Mouse (Mus musculus): ENCODE measurements around the gene Ssh1. TPM values are rescaled to one million over a fixed set of nuclear protein-coding genes. Genes with fewer than 3 reads are reported as not detected.

The Ssh1 gene
- polyA plus RNA-seq, 1 experiment = 3.3 TPM

DNA sequence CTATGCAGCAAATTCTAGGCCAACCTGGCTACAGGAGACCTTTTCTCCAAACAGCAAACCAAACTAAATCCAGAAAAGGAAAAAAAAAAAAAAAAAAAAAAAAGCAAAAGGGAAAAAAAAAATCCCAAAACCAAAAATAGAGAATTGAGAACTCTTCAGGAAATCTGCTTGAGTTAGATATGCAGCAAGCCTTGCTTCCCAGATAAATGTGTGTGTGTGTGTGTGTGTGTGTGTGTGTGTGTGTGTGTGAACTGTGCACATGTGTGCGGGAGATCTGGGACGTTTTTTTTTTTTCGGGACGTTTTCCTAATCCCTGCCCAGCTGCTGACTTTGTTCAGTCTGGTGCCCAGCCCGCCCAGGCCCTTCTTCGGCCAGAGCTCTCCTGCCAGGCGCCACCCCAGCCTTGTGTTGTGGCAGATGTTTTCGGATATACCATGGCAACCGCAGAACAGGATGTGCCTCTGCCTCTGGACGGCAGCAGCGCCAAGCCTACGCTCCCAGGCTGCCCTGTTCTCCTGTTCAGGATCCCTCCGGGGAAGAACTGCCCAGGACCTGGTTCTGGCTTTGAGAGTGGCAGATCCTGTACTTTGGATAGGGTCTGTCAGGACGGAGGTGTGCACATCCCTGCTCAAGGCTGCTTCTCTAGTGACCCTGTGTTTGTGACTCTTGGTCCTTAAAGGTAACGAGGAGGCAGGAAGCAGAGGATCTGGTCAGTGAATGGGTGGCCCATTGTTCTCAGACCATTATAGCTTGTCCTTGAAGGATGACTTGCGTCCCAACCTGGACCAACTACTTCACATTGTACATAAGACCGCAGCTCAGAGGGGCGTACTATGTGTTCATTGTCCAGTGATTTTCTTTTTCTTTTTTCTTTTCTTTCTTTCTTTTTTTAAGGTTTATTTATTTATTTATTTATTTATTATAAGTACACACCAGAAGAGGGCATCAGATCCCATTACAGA lies 62.8 kb downstream of the Ssh1 start:
- Histone ChIP-seq H3K27me3 (ENCODE audit: control insufficient read depth) (peaks cover 5% of the 10 kb centered on the region), H3K9me3 (ENCODE audit: control insufficient read depth, low read length) (peaks cover 6% of the 10 kb centered on the region; the same call in 1 of the 2 replicates), H3K36me3 (ENCODE audit: control insufficient read depth) (no peaks in the 10 kb centered on the region), H3K4me3 (replicated peaks) (no peak overlapping the region), H3K4me1 (ENCODE audit: control insufficient read depth) (peaks cover 19% of the 10 kb centered on the region)
- no peak for TF ChIP-seq TAL1 (IDR thresholded peaks at IDR 0.05; ENCODE audit: low read length)
- TF ChIP-seq GATA1 (IDR thresholded peaks at IDR 0.05; ENCODE audit: low read length) = no peak

DNA sequence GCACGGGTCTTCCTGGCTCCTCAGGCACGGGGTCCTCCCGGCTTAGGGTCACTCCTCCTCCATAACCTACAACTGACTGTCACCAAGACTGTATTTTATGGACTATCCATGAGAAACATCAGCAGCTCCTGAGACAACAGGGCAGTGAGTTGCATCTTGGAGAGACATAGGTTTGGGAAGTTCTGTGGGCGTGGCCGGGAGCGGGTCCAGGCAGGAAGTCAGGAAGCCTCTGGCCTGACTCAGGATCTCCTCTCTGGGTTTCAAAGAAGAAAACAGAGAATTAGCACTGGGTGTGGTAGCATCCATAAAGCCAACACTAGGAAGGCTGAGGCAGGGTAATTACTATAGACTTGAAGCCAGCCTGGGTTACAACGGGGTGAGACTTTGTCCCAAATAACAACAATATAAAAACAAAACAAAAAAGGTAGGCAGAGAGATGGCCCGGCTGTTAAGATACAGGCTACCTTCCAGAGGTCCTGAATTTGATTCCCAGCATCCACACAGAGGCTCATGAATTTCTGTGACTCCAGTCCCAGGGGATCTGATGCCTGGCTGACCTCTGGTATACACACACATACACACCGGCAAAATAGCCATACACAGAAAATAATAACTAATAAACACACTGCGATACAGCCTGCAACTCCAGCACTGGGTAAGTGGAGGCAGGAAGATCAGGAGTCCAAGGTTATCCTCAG lies 63.6 kb downstream of the Ssh1 start:
- peaks cover 6% of the 10 kb centered on the region; the same call in 1 of the 2 replicates for H3K9me3 ChIP-seq (ENCODE audit: control insufficient read depth, low read length)
- TF ChIP-seq GATA1 (IDR thresholded peaks at IDR 0.05; ENCODE audit: low read length) (no peak), TAL1 (IDR thresholded peaks at IDR 0.05; ENCODE audit: low read length) (no peak)
- no peak overlapping the region for H3K4me3 ChIP-seq (replicated peaks)
- no peaks in the 10 kb centered on the region for H3K36me3 ChIP-seq (ENCODE audit: control insufficient read depth)
- peaks cover 5% of the 10 kb centered on the region for H3K27me3 ChIP-seq (ENCODE audit: control insufficient read depth)
- H3K4me1 ChIP-seq (ENCODE audit: control insufficient read depth) = peaks cover 17% of the 10 kb centered on the region

DNA sequence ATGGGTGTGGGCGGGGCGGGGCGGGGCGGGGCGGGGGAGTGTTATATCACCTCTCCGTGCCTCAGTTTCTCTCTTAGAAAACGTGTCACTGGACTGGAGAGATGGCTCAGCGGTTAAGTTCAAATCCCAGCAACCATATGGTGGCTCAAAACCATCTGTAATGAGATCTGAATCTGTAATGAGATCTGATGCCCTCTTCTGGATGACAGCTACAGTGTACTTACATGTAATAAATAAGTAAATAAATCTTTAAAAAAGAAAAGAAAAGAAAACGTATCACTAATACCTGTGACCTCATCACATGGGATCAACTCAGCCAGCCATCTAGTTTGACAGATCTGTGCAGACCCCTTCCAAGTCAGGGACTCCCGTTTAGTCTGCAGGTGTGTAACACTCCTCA lies 64.2 kb downstream of the Ssh1 start:
- Histone ChIP-seq H3K9me3 (ENCODE audit: control insufficient read depth, low read length) (peaks cover 6% of the 10 kb centered on the region; the same call in 1 of the 2 replicates), H3K4me1 (ENCODE audit: control insufficient read depth) (peaks cover 14% of the 10 kb centered on the region), H3K4me3 (replicated peaks) (no peak overlapping the region), H3K27me3 (ENCODE audit: control insufficient read depth) (peaks cover 5% of the 10 kb centered on the region), H3K36me3 (ENCODE audit: control insufficient read depth) (no peaks in the 10 kb centered on the region)
- TF ChIP-seq GATA1 (IDR thresholded peaks at IDR 0.05; ENCODE audit: low read length) = no peak
- TF ChIP-seq TAL1 (IDR thresholded peaks at IDR 0.05; ENCODE audit: low read length) = no peak

DNA sequence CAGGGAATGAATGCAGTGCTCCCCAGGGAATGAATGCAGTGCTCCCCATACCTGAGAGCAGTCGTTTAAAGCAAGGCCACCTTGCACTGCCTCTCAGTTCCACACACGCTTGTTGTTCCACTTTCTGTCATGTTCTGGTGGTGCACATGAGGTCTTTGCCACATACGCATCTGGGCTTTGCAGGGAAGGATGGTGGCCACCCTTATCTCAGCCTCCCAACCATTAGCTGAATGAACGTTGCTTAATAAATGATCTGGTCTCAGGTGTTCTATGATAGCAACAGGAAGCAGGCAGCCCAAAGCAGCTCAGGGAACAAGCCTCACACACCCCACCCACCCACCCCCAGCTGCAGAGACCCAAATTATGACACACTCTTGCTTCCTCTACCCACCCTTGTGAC lies 69.1 kb downstream of the Ssh1 start:
- Histone ChIP-seq H3K4me3 (replicated peaks) (no peak overlapping the region), H3K4me1 (ENCODE audit: control insufficient read depth) (peaks cover 4% of the 10 kb centered on the region), H3K9me3 (ENCODE audit: control insufficient read depth, low read length) (peaks cover 6% of the 10 kb centered on the region; the same call in 1 of the 2 replicates), H3K27me3 (ENCODE audit: control insufficient read depth) (no peaks in the 10 kb centered on the region), H3K36me3 (ENCODE audit: control insufficient read depth) (no peaks in the 10 kb centered on the region)
- no peak for TF ChIP-seq GATA1 (IDR thresholded peaks at IDR 0.05; ENCODE audit: low read length)

DNA sequence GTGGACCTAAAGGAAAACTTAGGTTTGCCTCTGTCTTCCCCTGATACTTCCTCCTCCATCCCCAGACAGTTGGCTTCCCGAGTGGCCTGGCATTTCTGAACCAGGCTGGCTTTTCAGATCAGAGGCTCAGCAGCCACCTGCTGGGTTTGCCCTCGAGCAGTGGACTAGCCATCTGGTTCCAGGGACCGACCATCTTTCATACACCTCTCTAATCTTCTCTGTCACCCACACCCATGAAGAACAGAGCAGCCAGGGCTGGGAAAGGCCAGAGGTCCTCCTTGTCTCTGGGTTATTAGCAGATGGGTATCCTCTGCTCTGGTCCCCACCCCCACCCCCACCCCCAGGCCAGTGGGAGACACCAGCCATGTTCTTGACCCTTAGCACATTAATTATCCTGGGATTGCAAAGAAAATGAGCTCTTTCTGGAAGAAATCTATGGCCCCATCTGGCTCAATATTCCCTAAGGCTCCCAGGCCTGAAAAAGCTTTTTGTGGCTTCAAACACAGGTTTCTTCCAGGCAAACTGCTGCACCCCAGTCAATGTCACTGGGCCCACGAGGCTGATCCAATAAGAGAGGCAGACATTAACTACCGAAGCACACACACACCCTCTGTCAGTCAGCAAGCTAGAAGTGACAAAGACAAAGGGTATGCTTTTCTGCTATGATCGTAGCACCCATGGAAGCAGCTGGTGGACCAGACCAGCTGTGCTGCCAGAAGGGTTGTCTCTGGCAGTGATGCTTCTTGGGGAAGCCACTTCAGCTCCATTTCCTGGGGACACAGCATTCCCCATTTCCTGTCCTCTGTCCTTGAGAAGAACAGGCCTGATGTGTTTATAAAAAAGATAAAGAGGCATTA lies 72.2 kb downstream of the Ssh1 start:
- Histone ChIP-seq H3K4me3 (replicated peaks) (no peak overlapping the region), H3K27me3 (ENCODE audit: control insufficient read depth) (no peaks in the 10 kb centered on the region), H3K36me3 (ENCODE audit: control insufficient read depth) (no peaks in the 10 kb centered on the region), H3K4me1 (ENCODE audit: control insufficient read depth) (peaks cover 4% of the 10 kb centered on the region), H3K9me3 (ENCODE audit: control insufficient read depth, low read length) (no peaks in the 10 kb centered on the region)
- TF ChIP-seq TAL1 (IDR thresholded peaks at IDR 0.05; ENCODE audit: low read length) (no peak), GATA1 (IDR thresholded peaks at IDR 0.05; ENCODE audit: low read length) (no peak)

DNA sequence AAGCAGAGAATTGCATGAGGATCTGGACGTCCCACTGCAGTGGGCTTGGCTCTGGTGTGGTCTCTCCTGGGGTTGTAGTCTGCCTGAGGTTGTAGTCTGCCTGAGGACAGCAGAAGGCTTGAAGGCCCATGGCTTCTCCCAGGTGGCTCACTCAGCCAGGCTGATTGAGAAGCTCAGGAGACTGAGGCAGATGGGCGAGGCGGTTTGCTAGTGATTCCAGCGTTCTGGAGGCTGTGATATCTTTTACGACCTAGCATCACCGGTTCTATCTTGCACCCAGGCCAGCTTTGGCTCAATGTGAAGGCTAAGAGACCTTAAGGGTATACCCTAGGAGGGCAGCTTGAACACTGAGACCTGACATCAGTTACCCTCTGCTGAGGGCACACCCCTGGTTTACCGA lies 74.6 kb downstream of the Ssh1 start:
- Histone ChIP-seq H3K9me3 (ENCODE audit: control insufficient read depth, low read length) (no peaks in the 10 kb centered on the region), H3K4me3 (replicated peaks) (no peak overlapping the region), H3K27me3 (ENCODE audit: control insufficient read depth) (no peaks in the 10 kb centered on the region), H3K36me3 (ENCODE audit: control insufficient read depth) (no peaks in the 10 kb centered on the region), H3K4me1 (ENCODE audit: control insufficient read depth) (no peaks in the 10 kb centered on the region; the same call in 1 of the 2 replicates)
- TF ChIP-seq GATA1 (IDR thresholded peaks at IDR 0.05; ENCODE audit: low read length) = no peak
- no peak for TF ChIP-seq TAL1 (IDR thresholded peaks at IDR 0.05; ENCODE audit: low read length)

DNA sequence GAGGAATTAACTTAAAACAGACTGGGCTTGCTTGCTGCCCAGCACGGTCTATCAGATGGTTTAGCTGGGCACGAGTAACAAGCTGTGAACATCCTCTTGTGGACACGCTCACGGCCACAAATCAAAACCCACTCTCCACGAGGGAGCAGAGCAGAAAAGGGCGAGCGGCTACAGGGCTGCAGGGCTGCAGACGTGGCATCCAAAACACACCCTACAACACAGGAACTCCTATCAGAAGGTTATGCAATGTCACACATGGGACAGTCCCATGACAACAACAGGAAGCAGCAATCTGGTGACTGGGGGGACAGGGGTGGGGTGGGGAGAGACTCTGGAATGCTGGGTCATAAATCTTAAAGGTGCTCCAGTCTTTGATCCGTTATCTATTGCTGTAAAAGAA lies 75.0 kb downstream of the Ssh1 start:
- no peak for TF ChIP-seq GATA1 (IDR thresholded peaks at IDR 0.05; ENCODE audit: low read length)
- no peak for TF ChIP-seq TAL1 (IDR thresholded peaks at IDR 0.05; ENCODE audit: low read length)
- H3K4me3 ChIP-seq (replicated peaks) = no peak overlapping the region

DNA sequence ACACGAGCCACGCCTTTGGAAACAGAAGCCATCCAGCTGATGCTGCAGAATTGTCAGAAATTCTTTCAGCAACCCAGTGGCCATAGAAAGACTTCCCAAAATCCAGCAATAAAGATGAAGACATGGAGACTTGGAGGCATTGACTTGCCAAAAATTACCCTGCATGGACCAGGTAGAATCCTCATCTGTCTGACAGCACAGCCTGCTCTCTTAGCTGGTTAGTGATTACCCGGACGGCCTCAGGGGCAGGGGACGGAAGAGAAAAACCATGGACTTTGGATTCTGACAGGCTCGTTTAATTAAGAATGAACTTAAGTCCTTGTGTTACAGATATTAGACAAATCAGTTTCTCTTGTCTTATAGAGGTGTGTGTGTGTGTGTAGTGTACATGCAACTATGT lies 83.0 kb downstream of the Ssh1 start:
- H3K9me3 ChIP-seq (ENCODE audit: control insufficient read depth, low read length) = no peaks in the 10 kb centered on the region
- H3K36me3 ChIP-seq (ENCODE audit: control insufficient read depth) = no peaks in the 10 kb centered on the region
- H3K4me1 ChIP-seq (ENCODE audit: control insufficient read depth) = peaks cover 46% of the 10 kb centered on the region
- TF ChIP-seq TAL1 (IDR thresholded peaks at IDR 0.05; ENCODE audit: low read length) = no peak
- TF ChIP-seq GATA1 (IDR thresholded peaks at IDR 0.05; ENCODE audit: low read length) = no peak
- H3K4me3 ChIP-seq (replicated peaks) = no peak overlapping the region
- H3K27me3 ChIP-seq (ENCODE audit: control insufficient read depth) = no peaks in the 10 kb centered on the region

More for the DNA sequence above, 75.0 kb downstream of the Ssh1 start:
- no peaks in the 10 kb centered on the region for H3K9me3 ChIP-seq (ENCODE audit: control insufficient read depth, low read length)
- H3K36me3 ChIP-seq (ENCODE audit: control insufficient read depth) = no peaks in the 10 kb centered on the region
- H3K27me3 ChIP-seq (ENCODE audit: control insufficient read depth) = no peaks in the 10 kb centered on the region
- H3K4me1 ChIP-seq (ENCODE audit: control insufficient read depth) = no peaks in the 10 kb centered on the region; the same call in 1 of the 2 replicates
